Mouse (Mus musculus): ENCODE measurements at regions not wholly inside any gene's neighbourhood (a gene's known extent, or its start where the extent isn't known, plus 50 kb on each side); places are given as distances from the start of the nearest gene placed in this dataset.

DNA sequence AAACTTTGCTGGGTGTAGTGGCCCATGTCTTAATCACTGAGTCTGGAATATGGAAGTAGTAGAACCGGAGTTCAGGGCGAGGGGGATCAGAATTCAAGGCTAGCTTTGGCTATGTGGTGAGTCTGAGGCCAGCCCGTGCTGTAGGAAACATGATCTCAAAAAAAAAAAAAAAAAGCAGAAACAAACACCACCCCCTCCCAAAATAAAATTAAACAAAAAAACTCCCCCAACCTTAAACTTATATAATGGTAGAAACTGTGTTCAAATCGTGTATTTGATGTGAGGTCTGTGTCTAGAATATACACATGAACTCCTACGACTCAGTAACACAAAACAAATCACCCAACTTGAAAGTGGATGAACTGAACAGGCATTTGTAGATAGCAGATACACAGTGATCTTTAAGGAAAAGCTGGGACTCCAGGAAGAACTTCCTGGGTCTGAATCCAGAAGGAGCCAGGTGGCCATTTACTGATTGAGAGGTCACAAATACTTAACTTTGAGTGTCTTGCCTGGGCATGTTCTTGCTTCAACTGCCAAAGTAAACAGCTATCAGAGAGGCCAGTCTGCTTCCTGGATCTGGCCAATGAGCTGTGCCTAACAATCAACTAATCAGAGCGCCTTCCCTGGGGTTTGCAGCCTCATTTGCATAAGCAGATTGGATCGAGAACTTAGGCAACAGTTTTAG lies 63.6 kb upstream of the Nfe2l2 start:
- no peaks in the 10 kb centered on the region for H3K4me1 ChIP-seq (ENCODE audit: control insufficient read depth, insufficient read depth, low read length)
- TF ChIP-seq POLR2A (IDR thresholded peaks at IDR 0.05; ENCODE audit: extremely low read depth, insufficient read depth, low read length) = no peak
- no peak for TF ChIP-seq CTCF (IDR thresholded peaks at IDR 0.05; ENCODE audit: extremely low read depth, insufficient read depth, low read length)
- H3K27ac ChIP-seq (ENCODE audit: insufficient read depth, low read length) = no peak overlapping the region
- H3K4me3 ChIP-seq (ENCODE audit: insufficient read depth, low read length) = no peak overlapping the region

DNA sequence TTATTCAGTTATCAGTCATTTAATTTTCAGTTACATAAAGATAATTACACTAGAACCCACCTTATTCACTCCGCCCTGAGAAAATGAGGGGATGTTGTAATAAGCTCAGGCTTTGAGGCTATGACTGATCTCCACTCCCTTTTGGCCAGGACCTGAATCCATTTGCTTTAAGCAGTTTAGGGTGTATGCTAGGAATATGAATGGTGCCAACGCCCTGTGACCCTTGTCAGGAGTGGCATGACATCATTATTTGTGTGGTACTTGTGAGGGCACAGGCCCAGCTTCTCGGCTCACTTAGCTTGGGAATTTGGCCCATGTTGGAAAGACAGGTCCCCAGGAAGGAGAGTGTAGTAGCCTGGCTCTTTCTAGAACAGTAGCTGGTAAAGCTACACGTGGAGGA lies 61.0 kb upstream of the Nfe2l2 start:
- H3K27ac ChIP-seq (ENCODE audit: insufficient read depth, low read length) = no peak overlapping the region
- no peak overlapping the region for H3K4me3 ChIP-seq (ENCODE audit: insufficient read depth, low read length)
- no peaks in the 10 kb centered on the region for H3K4me1 ChIP-seq (ENCODE audit: control insufficient read depth, insufficient read depth, low read length)
- TF ChIP-seq CTCF (IDR thresholded peaks at IDR 0.05; ENCODE audit: extremely low read depth, insufficient read depth, low read length) (no peak), POLR2A (IDR thresholded peaks at IDR 0.05; ENCODE audit: extremely low read depth, insufficient read depth, low read length) (no peak)

DNA sequence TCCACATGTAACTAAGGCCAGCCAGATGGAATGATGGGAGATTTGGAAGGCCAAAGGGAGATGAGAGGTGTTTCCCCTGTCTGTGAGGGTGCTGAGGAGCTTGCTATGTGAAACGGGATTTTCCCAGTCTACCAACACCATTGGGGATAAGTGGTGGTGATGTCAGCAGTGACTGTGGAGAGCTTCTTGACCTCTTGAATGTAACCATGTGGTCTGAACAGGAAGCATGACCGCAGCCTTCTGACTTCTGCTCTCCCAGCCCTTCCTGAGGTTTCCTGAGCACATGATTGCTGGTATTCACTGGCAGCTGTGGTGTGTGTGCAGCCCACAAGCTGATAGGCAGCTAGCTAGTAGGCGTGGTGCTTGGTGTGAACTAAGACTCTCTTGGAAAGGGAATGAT lies 58.8 kb upstream of the Nfe2l2 start:
- Histone ChIP-seq H3K4me3 (ENCODE audit: insufficient read depth, low read length) (no peak overlapping the region), H3K27ac (ENCODE audit: insufficient read depth, low read length) (no peak overlapping the region), H3K4me1 (ENCODE audit: control insufficient read depth, insufficient read depth, low read length) (no peaks in the 10 kb centered on the region)
- TF ChIP-seq POLR2A (IDR thresholded peaks at IDR 0.05; ENCODE audit: extremely low read depth, insufficient read depth, low read length) = no peak
- TF ChIP-seq CTCF (IDR thresholded peaks at IDR 0.05; ENCODE audit: extremely low read depth, insufficient read depth, low read length) = no peak

DNA sequence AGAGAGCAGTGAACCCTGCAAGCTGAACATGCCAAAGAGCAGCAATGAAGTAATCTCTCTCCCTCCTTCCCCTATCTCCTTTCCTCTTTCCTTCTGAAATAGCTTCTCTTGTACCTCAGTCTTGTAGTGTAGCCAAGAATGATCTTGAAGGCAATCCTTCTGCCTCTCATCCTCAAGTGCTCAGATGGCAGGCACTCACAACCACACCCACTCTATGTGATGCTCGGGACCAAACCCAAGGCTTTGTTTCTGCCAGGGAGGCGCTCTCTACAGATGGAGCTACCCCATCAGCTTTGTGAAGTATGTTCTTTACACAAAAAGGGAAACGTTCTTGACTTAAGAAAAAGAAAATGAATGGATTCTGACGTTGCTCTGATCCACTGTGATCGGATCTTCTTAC lies 57.6 kb upstream of the Nfe2l2 start:
- Histone ChIP-seq H3K4me1 (ENCODE audit: control insufficient read depth, insufficient read depth, low read length) (no peaks in the 10 kb centered on the region), H3K4me3 (ENCODE audit: insufficient read depth, low read length) (no peak overlapping the region), H3K27ac (ENCODE audit: insufficient read depth, low read length) (no peak overlapping the region)
- TF ChIP-seq POLR2A (IDR thresholded peaks at IDR 0.05; ENCODE audit: extremely low read depth, insufficient read depth, low read length) (no peak), CTCF (IDR thresholded peaks at IDR 0.05; ENCODE audit: extremely low read depth, insufficient read depth, low read length) (no peak)

GRCm38 (mm10) chr2:75761626-75762025 lies 57.2 kb upstream of the Nfe2l2 start:
- TF ChIP-seq POLR2A (IDR thresholded peaks at IDR 0.05; ENCODE audit: extremely low read depth, insufficient read depth, low read length) = no peak
- no peak for TF ChIP-seq CTCF (IDR thresholded peaks at IDR 0.05; ENCODE audit: extremely low read depth, insufficient read depth, low read length)
- no peak overlapping the region for H3K4me3 ChIP-seq (ENCODE audit: insufficient read depth, low read length)
- no peaks in the 10 kb centered on the region for H3K4me1 ChIP-seq (ENCODE audit: control insufficient read depth, insufficient read depth, low read length)
- H3K27ac ChIP-seq (ENCODE audit: insufficient read depth, low read length) = no peak overlapping the region

DNA sequence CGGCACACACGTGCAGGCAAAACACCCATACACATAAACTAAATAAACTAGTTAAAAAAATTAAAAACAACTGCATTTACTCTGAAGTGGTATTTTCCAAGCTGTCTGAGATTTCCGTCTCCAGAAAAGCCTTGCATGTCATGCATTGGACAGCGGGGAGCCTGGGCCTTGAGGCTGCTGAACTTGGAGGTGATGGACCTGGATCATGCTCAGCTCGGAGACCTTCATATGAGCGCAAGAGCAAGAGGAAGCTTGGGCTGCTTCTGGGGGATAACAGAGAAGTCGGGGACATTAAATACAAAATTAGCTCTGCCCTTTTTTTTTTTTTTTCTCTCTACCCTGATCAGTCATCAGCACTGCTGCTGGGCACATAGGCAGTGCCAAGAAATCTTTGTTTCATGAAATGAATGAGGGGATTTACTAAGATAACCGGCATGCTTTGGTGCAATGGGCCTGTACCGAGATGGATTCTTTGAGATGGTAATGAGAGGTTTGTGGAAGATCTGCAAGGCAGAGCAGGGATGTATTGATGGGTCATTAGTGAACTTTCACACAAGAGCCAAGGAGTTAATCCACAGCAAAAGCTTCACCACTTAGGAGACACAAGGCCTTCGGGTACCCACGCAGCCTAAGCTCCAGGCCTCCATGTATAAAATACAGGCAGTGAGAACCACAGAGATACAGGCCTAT lies 54.9 kb upstream of the Nfe2l2 start:
- H3K4me3 ChIP-seq (ENCODE audit: insufficient read depth, low read length) = no peak overlapping the region
- no peak overlapping the region for H3K27ac ChIP-seq (ENCODE audit: insufficient read depth, low read length)
- TF ChIP-seq CTCF (IDR thresholded peaks at IDR 0.05; ENCODE audit: extremely low read depth, insufficient read depth, low read length) (no peak), POLR2A (IDR thresholded peaks at IDR 0.05; ENCODE audit: extremely low read depth, insufficient read depth, low read length) (no peak)
- H3K4me1 ChIP-seq (ENCODE audit: control insufficient read depth, insufficient read depth, low read length) = no peaks in the 10 kb centered on the region

DNA sequence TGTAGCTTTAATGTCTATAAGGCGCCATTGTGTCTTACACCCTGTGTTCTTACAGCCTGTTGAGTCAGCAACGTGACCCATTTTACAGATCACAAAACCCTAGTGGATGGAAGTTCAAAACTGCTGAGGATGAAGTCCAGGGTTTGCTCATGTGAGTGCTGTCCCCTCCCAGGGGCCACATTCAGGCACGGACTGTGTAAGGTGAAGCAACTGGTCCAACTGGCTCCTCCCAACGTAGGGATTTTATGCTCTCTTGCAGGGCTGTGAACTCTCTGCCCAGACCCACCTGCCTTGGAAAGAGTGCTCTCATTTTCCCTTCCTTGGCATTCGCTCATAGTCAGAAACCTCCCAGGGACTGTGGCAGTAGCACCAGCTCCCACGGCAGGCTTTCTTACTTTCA lies 53.8 kb upstream of the Nfe2l2 start:
- no peak overlapping the region for H3K4me3 ChIP-seq (ENCODE audit: insufficient read depth, low read length)
- no peak for TF ChIP-seq CTCF (IDR thresholded peaks at IDR 0.05; ENCODE audit: extremely low read depth, insufficient read depth, low read length)
- TF ChIP-seq POLR2A (IDR thresholded peaks at IDR 0.05; ENCODE audit: extremely low read depth, insufficient read depth, low read length) = no peak
- H3K27ac ChIP-seq (ENCODE audit: insufficient read depth, low read length) = no peak overlapping the region
- no peaks in the 10 kb centered on the region for H3K4me1 ChIP-seq (ENCODE audit: control insufficient read depth, insufficient read depth, low read length)

DNA sequence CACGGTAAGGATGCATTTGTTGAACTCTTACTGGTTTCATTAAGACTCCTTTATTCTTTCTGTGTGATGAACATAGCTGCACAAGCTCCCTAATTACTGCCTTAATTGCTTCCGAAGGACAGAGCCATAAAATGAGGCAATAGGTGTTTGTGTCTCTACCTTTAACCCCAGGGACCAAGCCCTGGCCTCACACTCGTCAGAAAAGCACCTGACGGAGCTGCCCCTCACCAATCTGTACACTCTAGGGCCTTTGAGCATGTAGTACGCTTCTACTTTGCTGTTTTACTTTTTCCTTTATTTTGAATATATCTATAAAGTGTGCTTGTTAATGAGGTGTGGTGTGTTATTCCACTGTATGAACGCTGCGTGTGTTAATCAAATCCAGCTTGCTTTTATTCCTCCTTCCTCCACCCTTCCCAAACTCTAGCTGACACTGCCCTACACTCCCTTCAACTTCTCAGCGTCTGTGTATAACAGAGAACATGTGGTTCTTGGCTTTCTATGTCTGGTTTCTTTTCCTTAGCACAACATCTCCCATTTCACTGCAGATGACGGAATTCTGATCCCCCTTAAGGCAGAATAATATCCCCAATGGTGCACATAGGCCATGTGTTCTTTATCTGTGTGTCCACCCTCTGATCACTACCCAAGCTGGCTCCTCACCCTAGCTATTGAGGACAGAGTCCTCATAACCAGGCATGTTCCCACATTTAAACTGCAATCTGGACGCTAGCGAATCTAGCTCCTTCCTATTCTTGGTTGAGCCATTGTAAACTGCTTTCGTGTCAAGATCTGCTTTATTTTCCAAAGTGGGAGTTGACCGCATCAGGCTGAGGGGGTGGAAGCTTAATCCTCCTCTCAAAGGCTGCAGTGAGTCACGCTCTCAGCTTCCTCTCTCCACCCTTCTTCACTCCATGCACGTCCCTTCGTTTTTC lies 52.5 kb upstream of the Nfe2l2 start:
- no peak overlapping the region for H3K27ac ChIP-seq (ENCODE audit: insufficient read depth, low read length)
- H3K4me3 ChIP-seq (ENCODE audit: insufficient read depth, low read length) = no peak overlapping the region
- TF ChIP-seq CTCF (IDR thresholded peaks at IDR 0.05; ENCODE audit: extremely low read depth, insufficient read depth, low read length) (no peak), POLR2A (IDR thresholded peaks at IDR 0.05; ENCODE audit: extremely low read depth, insufficient read depth, low read length) (no peak)
- no peaks in the 10 kb centered on the region for H3K4me1 ChIP-seq (ENCODE audit: control insufficient read depth, insufficient read depth, low read length)

- no peak overlapping the region for H3K4me3 ChIP-seq (ENCODE audit: insufficient read depth, low read length)
- H3K27ac ChIP-seq (ENCODE audit: insufficient read depth, low read length) = no peak overlapping the region
- no peak for TF ChIP-seq CTCF (IDR thresholded peaks at IDR 0.05; ENCODE audit: extremely low read depth, insufficient read depth, low read length)
- no peak for TF ChIP-seq POLR2A (IDR thresholded peaks at IDR 0.05; ENCODE audit: extremely low read depth, insufficient read depth, low read length)
- no peaks in the 10 kb centered on the region for H3K4me1 ChIP-seq (ENCODE audit: control insufficient read depth, insufficient read depth, low read length)
Observed at GRCm38 (mm10) chr2:75754606-75755005, 50.2 kb upstream of the Nfe2l2 start.

All from cortical plate, adult 2 months (tissue).